Mouse (Mus musculus) MEL (cell line): ENCODE results near the gene Ndufa13.

Experiments used
- CHD2 ChIP-seq: IDR thresholded peaks from 2 replicates; pipeline ENCODE4 v1.6.1; 2011; ENCODE audit warnings: low read length, improper control_type of control experiment
- CTCF ChIP-seq, 3 experiments: IDR thresholded peaks in 2 of 3; conservative IDR thresholded peaks in 1 of 3; 2 replicates each; pipeline ENCODE4 v1.5.1; 2011 to 2012; ENCODE audit warnings: low read length in 3 of 3, low read depth in 2 of 3, mild to moderate bottlenecking in 2 of 3, improper control_type of control experiment in 1 of 3, inconsistent platforms in 1 of 3, mixed read lengths in 1 of 3, moderate library complexity in 1 of 3; ENCODE audit not compliant: control insufficient read depth in 1 of 3, insufficient read depth in 1 of 3, poor library complexity in 1 of 3, severe bottlenecking in 1 of 3
- ELF1 ChIP-seq: IDR thresholded peaks from 2 replicates; pipeline ENCODE4 v1.6.1; 2014; ENCODE audit warnings: low read depth, mild to moderate bottlenecking, inconsistent platforms, low read length, improper control_type of control experiment, moderate library complexity
- HCFC1 ChIP-seq: IDR thresholded peaks from 2 replicates; pipeline ENCODE4 v1.6.1; 2012; ENCODE audit warnings: low read depth, mild to moderate bottlenecking, inconsistent platforms, low read length, improper control_type of control experiment, moderate library complexity
- POLR2A ChIP-seq, 2 experiments: IDR thresholded peaks; 2 replicates each; pipeline ENCODE4 v1.6.1; 2011 to 2012; ENCODE audit warnings: low read length in 2 of 2, mild to moderate bottlenecking in 2 of 2, control low read depth in 1 of 2, improper control_type of control experiment in 1 of 2, low read depth in 1 of 2, moderate library complexity in 1 of 2; ENCODE audit not compliant: control insufficient read depth in 1 of 2, insufficient read depth in 1 of 2, poor library complexity in 1 of 2
- RCOR1 ChIP-seq: IDR thresholded peaks from 2 replicates; pipeline ENCODE4 v1.6.1; 2012; ENCODE audit warnings: low read depth, mild to moderate bottlenecking, inconsistent platforms, low read length, improper control_type of control experiment
- SIN3A ChIP-seq: IDR thresholded peaks from 2 replicates; pipeline ENCODE4 v1.6.1; 2012; ENCODE audit warnings: low read length, improper control_type of control experiment, inconsistent platforms
- TAL1 ChIP-seq: IDR thresholded peaks from 2 replicates; pipeline ENCODE4 v1.6.1; 2012; ENCODE audit warnings: mild to moderate bottlenecking, inconsistent platforms, low read length, moderate library complexity, mixed read lengths
- ZMIZ1 ChIP-seq: IDR thresholded peaks from 2 replicates; pipeline ENCODE4 v1.6.1; 2012; ENCODE audit warnings: low read depth, mild to moderate bottlenecking, inconsistent platforms, low read length, improper control_type of control experiment, moderate library complexity

GRCm38 (mm10) chr8:69870907-69871306 lies 31.5 kb downstream of the Ndufa13 start:
- TF ChIP-seq CHD2 = no peak
- no peak for TF ChIP-seq SIN3A
- TF ChIP-seq ZMIZ1 = no peak
- TF ChIP-seq POLR2A (IDR thresholded peaks at IDR 0.05; ENCODE audit: control insufficient read depth in 1 of 2, insufficient read depth in 1 of 2, low read depth in 1 of 2, low read length in 2 of 2, poor library complexity in 1 of 2) = no peak
- no peak for TF ChIP-seq HCFC1
- no peak for TF ChIP-seq CTCF (IDR thresholded peaks at IDR 0.05 in 2 of 3, conservative IDR thresholded peaks at IDR 0.05 in 1 of 3; ENCODE audit: control insufficient read depth in 1 of 3, insufficient read depth in 1 of 3, low read depth in 2 of 3, low read length in 3 of 3, poor library complexity in 1 of 3, severe bottlenecking in 1 of 3)
- no peak for TF ChIP-seq TAL1
- no peak for TF ChIP-seq ELF1
- TF ChIP-seq RCOR1 = no peak
